Mouse (Mus musculus) kidney, adult 2 months (tissue): Measurements from ENCODE around the gene Timeless.

Experiments
- CTCF ChIP-seq: fragments of 200-500 bp; conservative IDR thresholded peaks from 2 replicates; pipeline ENCODE4 v1.5.1; 2011; ENCODE audit warnings: low read depth, mild to moderate bottlenecking, control low read depth, low read length, moderate library complexity, mixed read lengths; ENCODE audit not compliant: insufficient read depth, insufficient read length
- POLR2A ChIP-seq: fragments of 200-500 bp; IDR thresholded peaks from one replicate; pipeline ENCODE4 v1.6.1; 2011; ENCODE audit warnings: low read depth, low read length, control low read depth

DNA sequence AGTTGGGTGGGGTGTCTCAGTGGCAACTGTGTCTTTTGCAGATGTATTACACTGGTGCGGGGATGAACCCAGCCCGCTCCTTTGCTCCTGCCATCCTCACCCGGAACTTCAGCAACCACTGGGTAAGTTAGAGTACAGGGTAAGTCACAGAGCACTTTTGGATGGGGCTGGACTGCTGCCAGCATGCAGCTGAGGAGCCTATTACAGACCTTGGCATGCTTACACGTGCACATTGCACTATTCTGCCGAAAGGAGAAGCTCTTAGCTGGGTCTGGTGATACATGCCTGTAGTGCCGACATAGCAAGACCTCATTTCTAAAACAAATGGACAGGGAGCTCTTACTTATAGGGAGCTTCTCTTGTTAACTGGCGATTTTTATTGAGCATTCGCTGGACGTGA is 4.3 kb upstream of the Timeless start:
- TF ChIP-seq POLR2A (no peak), CTCF (no peak)
